Mouse (Mus musculus): ENCODE results near the gene Rnase1.

DNA sequence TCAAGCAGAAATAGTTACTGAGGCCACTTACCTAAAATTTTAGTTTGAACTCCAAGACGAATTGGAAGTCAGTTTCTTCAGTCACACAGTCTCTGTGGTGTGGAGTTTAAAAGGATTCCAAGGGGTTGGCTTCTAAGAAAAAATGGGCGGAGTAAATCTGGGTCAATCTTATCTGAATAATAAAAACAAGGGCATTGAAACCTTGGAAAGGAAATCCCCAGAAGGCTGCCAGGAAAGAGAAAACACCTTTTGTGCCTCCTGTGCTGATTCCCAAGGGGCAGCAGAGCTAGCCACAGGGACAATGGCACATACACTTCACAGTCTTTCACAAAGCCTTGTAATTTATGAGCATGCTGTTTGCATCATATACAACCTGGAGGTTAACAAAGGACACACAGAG is at the start of gene Rnase1:
- no peak for TF ChIP-seq CTCF (IDR thresholded peaks at IDR 0.05; ENCODE audit: low read depth)
- TF ChIP-seq EP300 (IDR thresholded peaks at IDR 0.05; ENCODE audit: low read depth): no peak

Data from liver, postnatal 0 days (tissue).